Mouse (Mus musculus) R1 (cell line): Measurements from ENCODE around the gene Map4k3.
"Not testable (repeated sequence)": the region's sequence is repeated elsewhere in the genome, so short reads cannot be mapped to it uniquely, and the experiment has no call there.

ENCODE experiments used
- DNase-seq: peaks from one replicate; pipeline ENCODE4 v3.0.0-alpha.2; 2018; ENCODE audit warnings: low read depth, low spot score

Gene Map4k3

GRCm38 (mm10) chr17:80568441-80568840 lies 159.8 kb downstream of the Map4k3 start:
- DNase-seq = peak; percentile 56

GRCm38 (mm10) chr17:80564611-80564924 lies 163.7 kb downstream of the Map4k3 start:
- DNase-seq = peak; percentile 76

DNA sequence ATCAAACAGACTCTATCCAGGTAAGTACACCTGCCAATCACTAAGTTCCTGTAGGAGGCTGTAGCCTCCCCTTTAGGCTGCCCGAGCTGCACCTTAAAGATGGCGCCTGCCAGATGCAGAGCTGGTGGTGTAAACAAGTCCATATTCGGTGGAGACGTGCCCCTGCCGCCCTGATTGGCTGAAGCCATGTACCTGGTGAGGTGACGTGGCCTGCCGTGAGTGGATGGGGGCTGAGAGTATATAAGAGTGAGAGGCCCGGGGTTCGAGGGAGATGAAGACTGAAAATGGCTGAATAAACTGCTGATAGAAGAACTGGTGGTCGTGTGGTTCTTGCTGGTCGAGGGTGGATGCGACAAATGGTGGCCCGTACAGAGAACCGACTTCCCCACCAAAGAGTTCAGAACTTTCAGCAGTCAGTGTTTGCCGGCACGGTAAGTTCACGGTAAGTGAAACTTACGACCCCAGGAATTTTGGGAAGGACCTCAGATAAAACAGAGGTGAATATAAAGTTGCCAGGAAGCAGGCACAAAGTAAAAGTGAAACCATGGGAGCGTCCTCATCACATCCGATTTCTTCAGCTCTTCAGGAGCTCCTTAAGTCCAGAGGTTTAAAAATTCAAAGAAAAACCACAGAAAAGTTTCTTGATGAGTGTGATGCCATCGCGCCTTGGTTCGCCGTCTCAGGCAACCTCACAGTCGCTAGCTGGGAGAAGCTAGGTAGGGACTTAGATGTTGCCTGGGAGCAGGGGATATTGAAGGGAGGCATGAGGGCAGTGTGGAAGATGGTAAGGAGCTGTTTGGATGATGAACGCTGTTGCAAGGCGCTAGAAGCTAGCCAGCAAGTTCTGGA lies 164.3 kb downstream of the Map4k3 start:
- DNase-seq = peak; percentile 68

DNA sequence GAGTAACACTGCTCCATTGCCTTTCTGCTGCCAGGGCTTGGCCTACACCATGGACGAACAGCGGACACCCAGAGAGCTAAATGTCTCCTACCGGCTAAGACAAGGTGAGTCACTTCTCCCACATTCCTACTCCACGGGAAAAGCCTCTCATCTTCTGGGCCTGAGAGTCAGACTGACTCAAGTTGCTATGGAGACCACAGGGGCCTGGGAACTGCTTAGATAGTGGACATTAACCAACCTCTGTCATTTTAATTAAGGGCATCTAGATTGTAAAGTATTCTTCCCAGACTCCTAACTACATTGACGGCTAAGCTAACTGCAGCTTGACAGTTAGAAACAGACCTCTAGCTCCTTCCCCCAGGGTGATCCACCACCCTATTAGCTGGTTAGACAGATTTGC lies 165.5 kb downstream of the Map4k3 start:
- peak; percentile 91 for DNase-seq

DNA sequence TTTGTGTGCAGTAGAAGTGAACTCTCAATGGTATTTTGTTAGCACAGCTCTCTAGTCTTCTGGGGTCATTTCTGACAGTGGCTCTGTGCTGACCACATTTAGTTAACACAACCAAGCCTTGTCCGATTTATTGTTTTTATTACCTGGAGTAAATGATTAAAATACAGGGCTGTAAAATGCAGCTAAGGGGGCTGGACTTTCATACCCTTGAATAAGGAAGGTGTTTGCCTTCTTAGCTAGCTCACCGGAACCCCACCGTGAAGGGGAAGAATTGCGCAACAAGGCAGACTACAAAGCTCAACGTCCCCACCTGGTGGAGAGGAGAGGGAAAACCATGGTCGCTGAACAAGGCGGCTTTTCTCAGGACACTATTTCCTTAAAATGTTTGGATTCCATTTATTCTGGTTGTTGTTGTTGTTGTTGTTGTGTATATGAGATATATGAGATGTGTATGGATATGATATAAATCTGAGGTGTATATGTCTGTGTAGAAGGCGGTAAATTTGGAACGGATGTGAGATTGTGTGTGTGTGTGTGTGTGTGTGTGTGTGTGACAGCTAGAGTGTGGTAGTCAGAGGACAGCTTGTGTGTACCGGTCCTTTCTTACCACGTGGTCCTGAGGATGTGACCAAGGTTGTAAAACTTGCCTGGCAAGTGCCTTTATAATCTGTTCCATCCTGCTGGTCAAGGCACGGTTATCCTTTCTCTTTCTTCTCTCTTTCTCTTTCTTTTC lies 167.4 kb downstream of the Map4k3 start:
- peak; percentile 85 for DNase-seq

DNA sequence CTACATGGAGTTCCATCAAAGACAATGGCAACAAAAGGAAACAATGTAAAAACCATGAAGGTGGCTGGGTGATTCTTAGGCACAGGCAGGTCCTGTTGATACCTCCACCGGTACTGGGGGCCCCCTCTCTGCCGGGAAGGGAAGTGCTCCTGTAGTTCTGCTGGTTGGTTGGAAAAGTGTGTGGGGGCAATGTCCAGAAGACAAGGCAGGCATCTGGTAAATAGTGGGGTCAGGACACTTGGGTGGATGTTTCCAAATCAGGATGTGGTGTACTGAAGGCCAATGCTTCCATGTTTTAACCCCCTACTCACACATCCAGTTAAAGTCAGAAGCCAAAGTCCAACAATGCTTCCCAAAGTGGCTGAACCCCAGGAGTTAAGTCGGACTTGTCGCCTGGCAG lies 168.5 kb downstream of the Map4k3 start:
- DNase-seq = peak; percentile 63

GRCm38 (mm10) chr17:80559050-80559449 lies 169.2 kb downstream of the Map4k3 start:
- peak; percentile 69 for DNase-seq

DNA sequence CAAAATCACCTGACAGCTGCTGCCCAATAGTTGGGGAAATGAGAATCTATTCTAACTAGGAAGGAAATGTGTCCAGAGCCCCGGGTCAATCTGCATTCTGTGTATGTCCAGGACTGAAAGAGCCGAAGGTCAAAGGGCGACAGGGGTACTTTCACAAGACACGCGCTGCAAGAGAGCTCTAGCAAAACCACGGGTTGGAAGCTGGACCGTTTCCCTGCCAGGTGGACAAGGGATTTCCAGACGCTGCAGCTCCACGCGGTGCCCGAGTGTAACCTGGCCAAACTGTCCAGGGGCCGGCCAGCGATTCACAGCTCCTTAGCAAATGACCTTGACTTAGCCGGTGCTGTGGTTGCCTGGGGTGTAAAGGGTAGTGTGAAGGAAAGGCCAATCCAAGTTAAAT lies 169.7 kb downstream of the Map4k3 start:
- no peak for DNase-seq

DNA sequence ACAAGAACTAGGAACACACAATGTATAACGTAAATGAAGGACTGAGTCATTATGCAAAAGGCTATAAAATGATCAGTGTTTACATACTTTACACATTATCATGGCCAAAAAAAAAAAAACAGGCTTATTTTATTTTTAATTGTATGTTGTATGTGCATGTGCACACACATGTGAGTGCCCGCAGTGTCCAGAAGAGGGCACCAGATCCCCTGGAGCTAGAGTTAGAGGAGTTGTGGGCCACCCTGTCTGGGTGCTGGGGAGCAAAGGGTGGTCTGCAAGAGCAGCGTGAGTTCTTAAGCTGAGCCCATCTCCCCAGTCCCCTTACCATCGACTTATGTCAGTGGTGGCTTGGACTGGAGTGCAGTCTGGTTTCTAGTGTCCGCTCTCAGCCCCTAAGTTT lies 170.8 kb downstream of the Map4k3 start:
- DNase-seq = peak; percentile 50

DNA sequence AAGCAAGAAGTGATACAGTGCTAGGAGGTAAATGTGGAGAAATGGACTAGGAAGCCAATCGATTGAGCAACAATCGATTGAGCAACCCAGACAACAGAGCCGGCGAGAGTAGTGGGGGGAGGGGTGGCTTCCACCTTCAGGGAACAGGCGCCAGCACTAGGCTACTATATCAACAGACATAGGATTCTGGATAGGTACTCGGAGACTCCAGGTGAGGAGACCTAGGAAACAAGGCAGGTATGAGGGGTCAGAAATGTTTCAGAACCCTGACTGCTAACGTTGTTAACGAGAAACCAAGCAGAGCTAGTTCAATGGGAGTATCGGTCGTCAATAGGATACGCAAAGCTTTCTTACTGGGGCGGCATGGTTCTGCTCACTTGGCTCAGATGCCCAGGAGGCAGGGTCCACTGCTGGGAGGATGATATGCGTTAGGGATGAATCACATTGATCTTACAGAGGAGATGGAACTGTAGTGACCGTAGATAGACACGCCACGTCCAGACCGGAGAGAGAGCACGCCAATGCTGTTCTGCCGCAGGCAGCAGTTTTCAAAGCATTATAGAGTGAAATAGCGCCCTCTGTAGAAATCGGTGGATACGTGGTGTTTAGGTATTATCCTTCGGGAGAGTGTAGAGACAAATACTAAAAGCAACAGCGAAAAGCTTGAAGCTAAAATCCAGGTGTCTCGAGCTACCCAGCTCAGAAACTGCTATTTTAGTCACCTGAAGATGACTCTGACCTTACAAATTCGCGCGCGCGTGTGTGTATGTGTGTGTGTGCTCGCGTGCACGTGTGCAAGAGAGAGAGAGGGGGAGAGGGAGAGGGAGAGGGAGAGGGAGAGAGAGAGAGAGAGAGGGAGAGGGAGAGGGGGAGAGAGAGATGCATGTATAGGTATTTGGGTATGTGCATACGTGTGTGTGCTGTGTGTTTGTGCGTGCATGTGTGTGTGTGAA lies 174.7 kb downstream of the Map4k3 start:
- peak; percentile 88 for DNase-seq

DNA sequence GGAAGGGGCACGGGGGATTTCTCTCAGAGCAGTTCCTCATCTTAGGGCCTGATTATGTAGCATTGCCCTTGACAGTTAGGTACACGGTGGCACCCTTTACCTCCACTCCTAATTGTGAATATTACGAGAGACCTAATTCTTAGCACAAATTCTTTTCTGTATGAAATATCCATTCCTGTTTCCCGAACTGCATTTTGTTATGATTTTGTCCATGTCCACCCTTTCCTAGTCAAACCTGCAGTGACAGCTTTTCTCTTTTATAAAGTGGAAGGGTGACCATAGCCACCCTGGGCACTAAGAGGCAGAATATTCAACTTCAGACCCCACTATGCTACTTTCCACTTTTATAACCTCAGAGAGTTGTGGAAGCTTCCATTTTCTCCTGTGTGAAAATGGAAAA lies 175.6 kb downstream of the Map4k3 start:
- no peak for DNase-seq

- no peak for DNase-seq
Observed at GRCm38 (mm10) chr17:80550981-80551380, 177.3 kb downstream of the Map4k3 start.

- DNase-seq = no peak
Observed at GRCm38 (mm10) chr17:80546846-80547245, 181.4 kb downstream of the Map4k3 start.

- no peak for DNase-seq
Observed at GRCm38 (mm10) chr17:80546227-80546626, 182.1 kb downstream of the Map4k3 start.

DNA sequence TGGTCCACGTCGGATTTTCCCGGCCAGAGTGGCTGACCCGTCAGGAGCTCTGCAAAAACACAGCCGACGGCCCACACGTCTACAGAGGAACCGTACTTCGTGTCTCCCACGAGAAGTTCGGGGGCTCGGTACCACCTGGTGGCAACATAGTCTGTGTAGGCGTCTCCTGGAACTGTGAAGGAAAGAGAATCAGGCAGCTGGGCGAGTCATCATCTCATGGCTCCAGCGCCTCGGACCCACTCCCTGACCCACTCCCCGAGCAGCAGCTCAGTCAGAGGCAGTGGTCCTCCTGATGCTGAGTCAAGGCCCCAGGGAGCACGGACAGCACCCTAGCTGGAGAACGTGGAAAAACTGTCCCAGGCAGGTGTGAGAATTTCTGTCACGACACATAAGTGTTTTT lies 184.6 kb downstream of the Map4k3 start:
- no peak for DNase-seq

DNA sequence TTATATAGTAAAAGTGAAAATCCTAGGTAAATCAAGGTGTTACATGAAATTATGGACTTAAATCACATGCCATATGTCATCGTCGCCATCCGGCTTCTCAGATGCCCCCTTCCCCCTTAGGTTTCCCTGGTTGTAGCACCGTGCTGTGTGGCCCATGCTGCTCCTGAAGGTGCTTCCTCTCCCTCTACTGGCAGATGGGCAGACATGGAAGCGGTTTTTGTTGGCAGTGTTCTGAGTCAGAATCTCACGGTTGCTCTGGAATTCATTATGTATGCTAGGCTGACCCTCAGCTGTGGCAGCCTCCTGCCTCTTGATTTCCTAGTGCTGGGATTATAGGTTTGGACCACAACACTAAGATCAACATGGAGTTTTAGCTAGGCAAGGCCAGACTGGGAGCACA lies 191.1 kb downstream of the Map4k3 start:
- DNase-seq = no peak

DNA sequence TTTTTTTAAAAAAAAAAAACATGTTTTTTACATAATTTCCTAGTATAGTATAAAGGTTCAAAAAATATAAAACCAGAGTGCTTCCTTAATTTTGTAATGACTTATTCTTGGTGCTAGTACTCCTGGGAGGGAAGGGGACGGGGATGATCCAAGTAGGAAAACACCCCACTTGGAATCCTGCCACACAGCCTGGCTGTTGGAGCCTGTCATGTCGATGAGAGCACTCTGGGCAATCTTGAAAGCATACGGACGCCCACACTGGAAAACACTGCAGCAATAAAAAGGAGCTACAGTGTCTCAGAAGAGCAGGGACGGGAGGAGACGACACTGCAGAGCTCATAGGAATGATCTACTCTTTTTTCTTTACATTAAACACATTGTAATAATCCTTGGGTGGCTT lies 192.7 kb downstream of the Map4k3 start:
- no peak for DNase-seq

- not testable (repeated sequence) for DNase-seq
Observed at GRCm38 (mm10) chr17:80531351-80531750, 196.9 kb downstream of the Map4k3 start.
